Mouse (Mus musculus) myocyte (in vitro differentiated cells): ENCODE measurements around the gene Mapk8ip3.

Experiments used
- CEBPB ChIP-seq: IDR thresholded peaks from 2 replicates; pipeline ENCODE4 v1.6.1; 2011; ENCODE audit warnings: mild to moderate bottlenecking, moderate library complexity; ENCODE audit not compliant: poor library complexity, insufficient read depth, severe bottlenecking
- E2F4 ChIP-seq: IDR thresholded peaks from one replicate; pipeline ENCODE4 v1.6.1; 2011; ENCODE audit warnings: mild to moderate bottlenecking, control low read depth, moderate library complexity; ENCODE audit not compliant: insufficient read depth
- MAX ChIP-seq: IDR thresholded peaks from one replicate; pipeline ENCODE4 v1.6.1; 2011; ENCODE audit warnings: low read depth, mild to moderate bottlenecking, control low read depth
- MYOD1 ChIP-seq, 3 experiments: IDR thresholded peaks; one replicate each; pipeline ENCODE4 v1.6.1; 2011; ENCODE audit warnings: control low read depth in 2 of 3, low read depth in 2 of 3, mild to moderate bottlenecking in 2 of 3, moderate library complexity in 1 of 3; ENCODE audit not compliant: insufficient read length in 2 of 3, control insufficient read depth in 1 of 3
- MYOG ChIP-seq, 3 experiments: IDR thresholded peaks; one replicate each; pipeline ENCODE4 v1.6.1; 2011; ENCODE audit warnings: control low read depth in 2 of 3, low read depth in 2 of 3, mild to moderate bottlenecking in 2 of 3; ENCODE audit not compliant: insufficient read length in 2 of 3, control insufficient read depth in 1 of 3, insufficient read depth in 1 of 3
- POLR2A ChIP-seq: IDR thresholded peaks from one replicate; pipeline ENCODE4 v1.6.1; 2011; ENCODE audit warnings: low read depth, mild to moderate bottlenecking, control low read depth, moderate library complexity; ENCODE audit not compliant: insufficient read length
- POLR2AphosphoS2 ChIP-seq: IDR thresholded peaks from one replicate; pipeline ENCODE4 v1.6.1; 2011; ENCODE audit warnings: low read depth, control low read depth; ENCODE audit not compliant: insufficient read length
- REST ChIP-seq: IDR thresholded peaks from one replicate; pipeline ENCODE4 v1.6.1; 2011; ENCODE audit warnings: mild to moderate bottlenecking, control low read depth, moderate library complexity; ENCODE audit not compliant: insufficient read depth, insufficient read length
- SRF ChIP-seq: IDR thresholded peaks from one replicate; pipeline ENCODE4 v1.6.1; 2011; ENCODE audit warnings: low read depth; ENCODE audit not compliant: control insufficient read depth, insufficient read length
- TCF12 ChIP-seq: IDR thresholded peaks from one replicate; pipeline ENCODE4 v1.6.1; 2011; ENCODE audit warnings: mild to moderate bottlenecking, control low read depth; ENCODE audit not compliant: poor library complexity, insufficient read depth, severe bottlenecking
- TCF3 ChIP-seq: IDR thresholded peaks from one replicate; pipeline ENCODE4 v1.6.1; 2011; ENCODE audit warnings: low read depth, control low read depth; ENCODE audit not compliant: insufficient read length

- no peak for TF ChIP-seq POLR2A
- no peak for TF ChIP-seq MYOD1 (IDR thresholded peaks at IDR 0.05; ENCODE audit: control insufficient read depth in 1 of 3, insufficient read length in 2 of 3, low read depth in 2 of 3)
- TF ChIP-seq MAX = no peak
- no peak for TF ChIP-seq REST
- TF ChIP-seq E2F4 = no peak
- no peak for TF ChIP-seq TCF12
- no peak for TF ChIP-seq MYOG (IDR thresholded peaks at IDR 0.05; ENCODE audit: control insufficient read depth in 1 of 3, insufficient read depth in 1 of 3, insufficient read length in 2 of 3, low read depth in 2 of 3)
- no peak for TF ChIP-seq POLR2AphosphoS2
- TF ChIP-seq TCF3 = no peak
- no peak for TF ChIP-seq CEBPB
- TF ChIP-seq SRF = no peak
Measured at GRCm38 (mm10) chr17:24953291-24953690, 16.5 kb upstream of the Mapk8ip3 start.
